12 mouse cellular contexts compared by ENCODE assay signal in genomic region chr19:21166465-21166860, GRCm38 (mm10).
DNase-seq lines count a peak whose midpoint lies in the region; ATAC-seq lines count a peak whose summit lies in the region.
"Had no signal": no experiment of that assay in that cellular context is flagged by ENCODE, and none has a peak within 500 bp of the region (broad histone marks: within the 10 kb centered on the region; RNA-seq: fewer than 3 reads in every experiment).

No protein-coding gene starts in this region.

- 0 out of 2 replicates have a peak overlapping the region, but pooled peaks have one; percentile 8 for H3K4me2 ChIP-seq in liver, embryonic 13.5 days
- no peak overlapping the region for H3K4me2 ChIP-seq in liver, embryonic 12.5 days
- H3K4me2 ChIP-seq in hindbrain, embryonic 11.5 days (replicated peaks; ENCODE audit: low read depth, low read length): no peak overlapping the region
- peak overlapping the region; percentile 15; the same call in 1 of the 2 replicates for H3K4me2 ChIP-seq in liver, embryonic 16.5 days (ENCODE audit: low read depth, low read length)
- peak overlapping the region; percentile 40 for H3K4me2 ChIP-seq in neural tube, embryonic 15.5 days

- H3K27ac ChIP-seq in liver, embryonic 13.5 days: no peak overlapping the region
- no peak overlapping the region for H3K27ac ChIP-seq in liver, embryonic 12.5 days
- peak overlapping the region; percentile 64 for H3K27ac ChIP-seq in hindbrain, embryonic 11.5 days (ENCODE audit: low read depth, low read length)
- no peak overlapping the region for H3K27ac ChIP-seq in liver, embryonic 16.5 days (ENCODE audit: low read length)
- peak overlapping the region; percentile 71 for H3K27ac ChIP-seq in neural tube, embryonic 15.5 days (replicated peaks)

- H3K9ac ChIP-seq in liver, embryonic 13.5 days: no peak overlapping the region
- H3K9ac ChIP-seq in liver, embryonic 12.5 days: no peak overlapping the region
- peak overlapping the region; percentile 2; the same call in 1 of the 2 replicates for H3K9ac ChIP-seq in hindbrain, embryonic 11.5 days (ENCODE audit: low read depth, low read length)
- no peak overlapping the region for H3K9ac ChIP-seq in liver, embryonic 16.5 days (ENCODE audit: low read depth, low read length)
- no peak overlapping the region for H3K9ac ChIP-seq in neural tube, embryonic 15.5 days (replicated peaks)

- ATAC-seq in liver, embryonic 13.5 days (ENCODE audit: low read depth): no peak
- no peak for ATAC-seq in liver, embryonic 12.5 days
- peak; percentile 23 for ATAC-seq in hindbrain, embryonic 11.5 days (ENCODE audit: low FRiP score)
- ATAC-seq in liver, embryonic 16.5 days (ENCODE audit: low read depth): no peak
- peak; percentile 30; the same call in 1 of the 2 replicates for ATAC-seq in neural tube, embryonic 15.5 days (ENCODE audit: low FRiP score)

- no peaks in the 10 kb centered on the region for H3K9me3 ChIP-seq in liver, embryonic 13.5 days (replicated peaks)
- H3K9me3 ChIP-seq in liver, embryonic 12.5 days (replicated peaks): no peaks in the 10 kb centered on the region
- no peaks in the 10 kb centered on the region for H3K9me3 ChIP-seq in hindbrain, embryonic 11.5 days (ENCODE audit: control insufficient read depth, low read length)
- H3K9me3 ChIP-seq in liver, embryonic 16.5 days (replicated peaks; ENCODE audit: control insufficient read depth, low read length): no peaks in the 10 kb centered on the region
- H3K9me3 ChIP-seq in neural tube, embryonic 15.5 days (replicated peaks): no peaks in the 10 kb centered on the region

- no peaks in the 10 kb centered on the region for H3K27me3 ChIP-seq in liver, embryonic 13.5 days
- no peaks in the 10 kb centered on the region for H3K27me3 ChIP-seq in liver, embryonic 12.5 days (replicated peaks)
- no peaks in the 10 kb centered on the region for H3K27me3 ChIP-seq in hindbrain, embryonic 11.5 days (ENCODE audit: control insufficient read depth, insufficient read depth, low read length)
- H3K27me3 ChIP-seq in liver, embryonic 16.5 days (ENCODE audit: control insufficient read depth, insufficient read depth, low read depth, low read length): no peaks in the 10 kb centered on the region
- H3K27me3 ChIP-seq in neural tube, embryonic 15.5 days (replicated peaks): no peaks in the 10 kb centered on the region
- H3K27me3 ChIP-seq: CH12.LX had no signal

- 0 out of 2 replicates have a peak, but pooled peaks cover 3% of the 10 kb centered on the region for H3K4me1 ChIP-seq in liver, embryonic 13.5 days (replicated peaks)
- H3K4me1 ChIP-seq in liver, embryonic 12.5 days: no peaks in the 10 kb centered on the region
- H3K4me1 ChIP-seq in hindbrain, embryonic 11.5 days (replicated peaks; ENCODE audit: control insufficient read depth, insufficient read depth, low read length): peaks cover 6% of the 10 kb centered on the region
- no peaks in the 10 kb centered on the region; the same call in 1 of the 2 replicates for H3K4me1 ChIP-seq in liver, embryonic 16.5 days (ENCODE audit: control insufficient read depth, low read depth, low read length)
- H3K4me1 ChIP-seq in neural tube, embryonic 15.5 days: peaks cover 23% of the 10 kb centered on the region

- H3K4me3 ChIP-seq in liver, embryonic 13.5 days (replicated peaks): no peak overlapping the region
- no peak overlapping the region for H3K4me3 ChIP-seq in liver, embryonic 12.5 days
- H3K4me3 ChIP-seq in hindbrain, embryonic 11.5 days (ENCODE audit: low read depth, low read length): no peak overlapping the region
- H3K4me3 ChIP-seq in liver, embryonic 16.5 days (ENCODE audit: low read depth, low read length): no peak overlapping the region
- H3K4me3 ChIP-seq in neural tube, embryonic 15.5 days (replicated peaks): no peak overlapping the region
- H3K4me3 ChIP-seq: myocyte had no signal

- 60% methylated on average over 5 of the region's 5 CpGs for WGBS in liver, embryonic 13.5 days (ENCODE audit: insufficient replicate concordance)
- 70% methylated on average over 5 of the region's 5 CpGs for WGBS in liver, embryonic 12.5 days (ENCODE audit: insufficient replicate concordance)
- WGBS in hindbrain, embryonic 11.5 days: 30% methylated on average over 5 of the region's 5 CpGs
- 51% methylated on average over 5 of the region's 5 CpGs for WGBS in liver, embryonic 16.5 days (ENCODE audit: insufficient replicate concordance)
- WGBS in neural tube, embryonic 15.5 days: 9% methylated on average over 5 of the region's 5 CpGs

- no peak for DNase-seq in liver, embryonic 13.5 days
- peak; percentile 30 for DNase-seq in hindbrain, embryonic 11.5 days (ENCODE audit: low spot score)
- no peak for DNase-seq in left cerebral cortex, adult 11 months (ENCODE audit: low spot score)
- DNase-seq in heart, adult 9 months (ENCODE audit: low spot score in 2 of 2): no peak
- no peak for DNase-seq in right cerebral cortex, postnatal 10 days (ENCODE audit: low spot score in 2 of 2)
- DNase-seq: cerebellum, adult 9-10 months; heart, adult 11 months had no signal

- H3K36me3 ChIP-seq in liver, embryonic 13.5 days: no peaks in the 10 kb centered on the region
- H3K36me3 ChIP-seq in liver, embryonic 12.5 days: no peaks in the 10 kb centered on the region
- no peaks in the 10 kb centered on the region for H3K36me3 ChIP-seq in hindbrain, embryonic 11.5 days (ENCODE audit: control insufficient read depth, insufficient read depth, low read length)
- no peaks in the 10 kb centered on the region for H3K36me3 ChIP-seq in liver, embryonic 16.5 days (ENCODE audit: control insufficient read depth, insufficient read depth)
- H3K36me3 ChIP-seq in neural tube, embryonic 15.5 days: no peaks in the 10 kb centered on the region

Comparison
In these comparisons a context has a peak if more than half of its experiments do, and no peak if none do; other contexts are left out.
1. H3K4me2 ChIP-seq: peak in liver, embryonic 13.5 days (single experiment), liver, embryonic 16.5 days (single experiment) and neural tube, embryonic 15.5 days (single experiment); none in liver, embryonic 12.5 days (single experiment) and hindbrain, embryonic 11.5 days (single experiment).
2. ATAC-seq: peak in hindbrain, embryonic 11.5 days (single experiment) and neural tube, embryonic 15.5 days (single experiment); none in liver, embryonic 13.5 days (single experiment), liver, embryonic 12.5 days (single experiment) and liver, embryonic 16.5 days (single experiment).
3. H3K27ac ChIP-seq: peak in hindbrain, embryonic 11.5 days (single experiment) and neural tube, embryonic 15.5 days (single experiment); none in liver, embryonic 13.5 days (single experiment), liver, embryonic 12.5 days (single experiment) and liver, embryonic 16.5 days (single experiment).